Comparison of ENCODE assay signal across 28 mouse cellular contexts in genomic region chr1:36745661-36746060, GRCm38 (mm10). TPM values are rescaled to one million over a fixed set of nuclear protein-coding genes. Genes with fewer than 3 reads are reported as not detected.
"Had no signal": no experiment of that assay in that cellular context is flagged by ENCODE, and none has a peak within 500 bp of the region (broad histone marks: within the 10 kb centered on the region; RNA-seq: fewer than 3 reads in every experiment).

No protein-coding gene starts in this region.

- DNase-seq: gastrocnemius, adult 2 months; gastrocnemius, postnatal 10 days; gastrocnemius, postnatal 25 days; heart, adult 2 months; heart, postnatal 10 days; heart, postnatal 4 days; kidney, adult 2 months; kidney, adult 9 months; kidney, postnatal 10 days; kidney, postnatal 4 days; liver; liver, embryonic 13.5 days had no signal

- H3K4me2 ChIP-seq: heart, embryonic 11.5 days; hindbrain, embryonic 12.5 days; hindbrain, embryonic 14.5 days; intestine, embryonic 15.5 days; limb, embryonic 12.5 days; liver, embryonic 11.5 days; liver, embryonic 13.5 days; liver, embryonic 15.5 days had no signal

- H3K27ac ChIP-seq: gastrocnemius, adult 2 months; heart, adult 2 months; hindbrain, embryonic 10.5 days; hindbrain, embryonic 12.5 days; hindbrain, embryonic 14.5 days; intestine, embryonic 15.5 days; layer of hippocampus, adult 2 months; left cerebral cortex, adult 2 months; limb, embryonic 10.5 days; limb, embryonic 12.5 days; liver, embryonic 13.5 days; liver, embryonic 15.5 days had no signal

- H3K4me1 ChIP-seq: liver, embryonic 13.5 days; liver, embryonic 15.5 days had no signal

- H3K4me3 ChIP-seq: gastrocnemius, adult 2 months; heart, adult 2 months; hindbrain, embryonic 10.5 days; hindbrain, embryonic 12.5 days; intestine, embryonic 15.5 days; layer of hippocampus, adult 2 months; left cerebral cortex, adult 2 months; limb, embryonic 10.5 days; limb, embryonic 12.5 days; liver, embryonic 13.5 days; liver, embryonic 15.5 days had no signal

- H3K9ac ChIP-seq: hindbrain, embryonic 12.5 days; hindbrain, embryonic 14.5 days; intestine, embryonic 15.5 days; limb, embryonic 12.5 days; liver, embryonic 13.5 days; liver, embryonic 15.5 days had no signal

- H3K36me3 ChIP-seq: hindbrain, embryonic 10.5 days; hindbrain, embryonic 12.5 days; intestine, embryonic 15.5 days; limb, embryonic 10.5 days; limb, embryonic 12.5 days; liver, embryonic 13.5 days; liver, embryonic 15.5 days had no signal

- H3K9me3 ChIP-seq: hindbrain, embryonic 10.5 days; hindbrain, embryonic 12.5 days; intestine, embryonic 15.5 days; limb, embryonic 10.5 days; limb, embryonic 12.5 days; liver, embryonic 13.5 days; liver, embryonic 15.5 days had no signal

- ATAC-seq: hindbrain, embryonic 16.5 days; intestine, embryonic 15.5 days; intestine, postnatal 0 days had no signal

RNA-seq across cellular contexts. Expression of gene Zap70, which starts 15.9 kb away (rescaled TPM):
- polyA plus RNA-seq: liver, embryonic 13.5 days had no signal

RNA-seq across cellular contexts. Expression of gene 4933424G06Rik, which starts 35.7 kb away (rescaled TPM):
- polyA plus RNA-seq: heart, adult 2 months; heart, embryonic 11.5 days; heart, embryonic 16.5 days; hindbrain, embryonic 12.5 days; inflammation-experienced regulatory T-cells, adult 6 months; intestine, postnatal 0 days; kidney, adult 2 months; kidney, embryonic 16.5 days; limb, embryonic 10.5 days; liver, embryonic 11.5 days; liver, embryonic 13.5 days; liver, embryonic 15.5 days had no signal
